Mouse (Mus musculus) cerebellum, adult 9-10 months (tissue): ENCODE data around the gene Rfc2.

Source experiments
- DNase-seq: peaks from one replicate; pipeline ENCODE4 v3.0.0; 2022

Gene Rfc2

DNA sequence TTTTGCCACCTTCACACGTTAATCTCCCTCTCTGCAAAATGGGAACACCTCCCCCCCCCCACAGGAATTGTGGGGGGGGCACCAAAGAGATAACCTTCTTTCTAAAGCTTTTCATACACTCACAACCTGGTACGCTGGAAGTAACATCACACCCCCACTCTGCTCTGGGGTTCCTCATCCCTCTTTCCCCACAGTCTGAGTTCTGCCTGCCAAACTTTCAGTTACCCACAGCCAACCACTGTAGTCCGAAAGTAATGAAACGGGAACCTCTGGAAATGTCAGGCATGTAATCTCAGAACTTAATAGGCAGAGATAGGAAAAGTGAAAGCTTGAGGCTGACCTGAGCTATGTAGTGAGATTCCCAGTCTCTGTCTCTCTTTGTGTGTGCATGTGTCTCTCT is 13.7 kb upstream of the Rfc2 start:
- DNase-seq: no peak

DNA sequence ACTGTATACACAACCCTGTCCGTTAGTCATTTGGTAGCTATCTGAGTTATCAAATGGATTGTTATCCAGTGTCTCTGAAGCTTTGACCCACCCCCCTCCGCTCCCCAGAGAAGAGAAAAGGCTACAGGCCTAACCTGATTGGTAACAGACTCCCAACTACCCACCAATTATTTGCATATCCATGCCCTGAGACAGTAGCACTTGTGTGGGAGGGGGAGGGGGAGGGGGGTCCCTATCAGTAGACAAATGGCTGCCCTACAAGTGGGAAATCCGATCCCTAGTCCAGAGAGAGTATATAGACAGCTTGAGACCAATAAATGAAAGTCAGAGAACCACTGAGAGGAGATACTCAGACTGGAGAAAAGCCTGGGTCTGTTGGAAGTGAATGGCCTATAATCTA is 13.1 kb upstream of the Rfc2 start:
- no peak for DNase-seq

GRCm38 (mm10) chr5:134568964-134569491 is 12.1 kb upstream of the Rfc2 start:
- DNase-seq: no peak

GRCm38 (mm10) chr5:134571730-134572507 is 9.2 kb upstream of the Rfc2 start:
- peak; percentile 57 for DNase-seq

GRCm38 (mm10) chr5:134572508-134573214 is 8.5 kb upstream of the Rfc2 start:
- DNase-seq: no peak

- no peak for DNase-seq
These were observed 5.3 kb upstream of the Rfc2 start for GRCm38 (mm10) chr5:134575833-134576232.

- DNase-seq: no peak
These were observed 4.5 kb upstream of the Rfc2 start for GRCm38 (mm10) chr5:134576517-134577220.

GRCm38 (mm10) chr5:134577534-134577933 is 3.6 kb upstream of the Rfc2 start:
- no peak for DNase-seq

- DNase-seq: no peak
These were observed 2.0 kb upstream of the Rfc2 start for GRCm38 (mm10) chr5:134579135-134579534.

GRCm38 (mm10) chr5:134582221-134582907 is 1.2 kb downstream of the Rfc2 start:
- DNase-seq: peak; percentile 97

GRCm38 (mm10) chr5:134583006-134583883 is 2.1 kb downstream of the Rfc2 start:
- DNase-seq: no peak

GRCm38 (mm10) chr5:134583884-134584213 is 2.7 kb downstream of the Rfc2 start:
- DNase-seq: no peak

GRCm38 (mm10) chr5:134584798-134585197 is 3.6 kb downstream of the Rfc2 start:
- no peak for DNase-seq

DNA sequence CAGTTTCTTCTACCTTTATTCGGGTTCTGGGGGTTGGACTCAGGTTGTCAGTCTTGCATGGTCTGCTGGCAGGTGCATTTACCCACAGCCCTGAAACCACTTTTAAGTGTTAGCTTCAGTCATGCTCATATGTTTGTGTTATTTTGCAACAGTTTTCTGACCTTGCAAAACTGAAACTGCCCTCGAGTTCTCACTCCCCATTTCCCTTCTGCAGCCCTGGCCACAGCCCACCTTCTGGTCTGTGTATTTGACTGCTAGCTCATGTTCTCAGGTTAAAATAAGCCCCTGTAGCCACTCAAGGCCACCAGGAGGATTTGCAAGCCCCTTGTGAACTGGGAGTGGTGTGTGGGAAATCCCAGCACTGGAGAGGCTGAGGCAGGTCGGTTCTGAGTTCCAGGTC is 8.7 kb downstream of the Rfc2 start:
- no peak for DNase-seq

- DNase-seq: no peak
These were observed 10.9 kb downstream of the Rfc2 start for GRCm38 (mm10) chr5:134592026-134592581.

GRCm38 (mm10) chr5:134593093-134593492 is 11.9 kb downstream of the Rfc2 start:
- no peak for DNase-seq

- DNase-seq: no peak
These were observed 16.5 kb downstream of the Rfc2 start for GRCm38 (mm10) chr5:134597711-134598110.

DNA sequence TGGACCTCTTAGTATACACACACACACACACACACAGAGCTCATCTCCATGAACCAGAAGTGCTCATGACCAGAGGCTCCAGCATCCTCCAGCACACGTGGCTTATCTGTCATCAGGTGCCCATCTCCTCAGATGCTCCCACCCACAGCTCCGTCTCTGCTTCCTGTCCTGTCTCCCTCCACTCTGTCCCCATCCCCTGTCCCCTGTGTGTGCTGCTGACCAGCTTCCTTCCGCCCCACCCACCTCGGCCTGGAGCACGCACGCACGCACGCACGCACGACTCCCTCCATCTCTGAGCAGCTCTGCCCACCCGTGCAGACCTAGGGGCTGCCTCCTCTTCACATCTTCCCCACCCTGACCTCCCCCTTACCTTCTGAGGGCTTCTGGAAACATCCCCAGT is 23.2 kb downstream of the Rfc2 start:
- no peak for DNase-seq

DNA sequence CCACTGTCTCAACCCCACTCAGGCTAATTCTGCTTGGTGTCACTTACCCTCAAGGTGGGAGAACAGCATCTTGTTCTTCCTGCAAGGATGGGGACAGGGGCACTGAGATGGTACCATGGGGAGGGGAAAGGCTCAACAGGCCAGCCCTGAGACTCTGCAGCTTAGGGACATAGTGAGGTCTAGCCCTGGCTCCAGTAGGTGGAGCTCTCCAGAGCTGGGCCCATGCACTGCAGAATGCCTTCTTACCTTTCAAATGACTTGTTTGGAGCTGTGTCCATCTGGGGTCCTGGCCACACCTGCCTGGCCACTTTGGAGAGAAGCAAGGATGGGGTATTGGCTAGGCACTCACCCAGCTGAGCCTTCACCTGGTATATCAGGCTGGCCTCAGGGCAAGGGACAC is 25.1 kb downstream of the Rfc2 start:
- no peak for DNase-seq

DNA sequence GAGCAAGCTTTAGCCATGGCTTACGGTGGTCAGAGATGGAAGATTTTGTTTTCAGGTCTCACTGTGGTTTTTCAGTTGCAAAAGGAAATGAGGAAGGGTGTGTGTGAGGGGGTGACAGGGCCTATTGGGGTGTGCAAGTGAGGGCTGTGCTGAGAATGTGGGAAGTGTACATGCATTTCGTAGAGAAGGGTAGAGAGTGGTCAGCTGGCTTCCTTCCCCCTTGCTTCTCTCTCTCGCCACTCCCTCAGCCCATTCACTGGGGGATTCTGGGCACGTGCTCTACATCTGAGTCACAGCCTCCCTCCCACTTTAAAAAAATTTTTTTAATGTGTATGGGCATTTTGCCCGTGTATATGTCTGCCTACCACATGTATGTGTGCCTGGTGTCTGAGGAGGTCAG is 26.0 kb downstream of the Rfc2 start:
- DNase-seq: no peak

- DNase-seq: no peak
These were observed 28.9 kb downstream of the Rfc2 start for GRCm38 (mm10) chr5:134609916-134610643.
